18 mouse cellular contexts compared by ENCODE assay signal in genomic region chr5:37657741-37658140, GRCm38 (mm10). TPM values are rescaled to one million over a fixed set of nuclear protein-coding genes. Genes with fewer than 3 reads are reported as not detected.
DNase-seq lines count a peak whose midpoint lies in the region.
"Had no signal": no experiment of that assay in that cellular context is flagged by ENCODE, and none has a peak within 500 bp of the region (broad histone marks: within the 10 kb centered on the region; RNA-seq: fewer than 3 reads in every experiment).

No protein-coding gene starts in this region.

- intact Hi-C loops in gastrocnemius, postnatal 36 days (cut with DNase I) = no loop called here

- peak; percentile 20 to 36 for DNase-seq in layer of hippocampus, adult 18-20 months (ENCODE audit: low spot score in 2 of 2)
- DNase-seq in layer of hippocampus, postnatal 10 days (ENCODE audit: low spot score in 2 of 2) = no peak
- DNase-seq in frontal cortex, adult 2 months (ENCODE audit: extremely low spot score in 1 of 2, low spot score in 1 of 2) = peak; percentile 55 to 56
- DNase-seq in layer of hippocampus, adult 9-11 months = peak; percentile 40
- peak; percentile 21 to 49 for DNase-seq in right cerebral cortex, postnatal 36 days (ENCODE audit: low spot score in 2 of 2)
- DNase-seq in gastrocnemius, postnatal 36 days = no peak
- DNase-seq in thymus, postnatal 25 days = no peak
- DNase-seq: adrenal gland, postnatal 36 days; cerebellum, adult 11 months; cerebellum, postnatal 10 days; heart, adult 18-20 months; heart, postnatal 14 days; kidney, postnatal 36 days; liver, embryonic 13.5 days; lung, adult 2 months; lung, postnatal 14 days; midbrain, embryonic 14.5 days had no signal

RNA-seq across cellular contexts. Expression of gene Stk32b, which starts 59.2 kb away (rescaled TPM):
- 1 to 10 TPM; 5.0 to 6.9 TPM for total RNA-seq in layer of hippocampus, adult 18-20 months (2021)
- total RNA-seq in layer of hippocampus, postnatal 10 days (2021) = 10 to 100 TPM in 1 of 2 experiments, 1 to 10 TPM in 1; 8.0 to 10.7 TPM
- 1.8 TPM in 2 replicates for polyA plus RNA-seq in frontal cortex, adult 2 months (2012; rRNA removed)
- not detected for total RNA-seq in gastrocnemius, postnatal 36 days (2021)
- total RNA-seq: megakaryocyte, adult 5-6 weeks had no signal

Comparison
In these comparisons a context has a peak if more than half of its experiments do, and no peak if none do; other contexts are left out.
1. DNase-seq: peak in layer of hippocampus, adult 18-20 months (2 of 2), frontal cortex, adult 2 months (2 of 2), layer of hippocampus, adult 9-11 months (single experiment) and right cerebral cortex, postnatal 36 days (2 of 2); none in layer of hippocampus, postnatal 10 days (0 of 2), gastrocnemius, postnatal 36 days (0 of 2) and thymus, postnatal 25 days (single experiment).
2. RNA of gene Stk32b, which starts 59.2 kb away (total RNA-seq): 8.0 to 10.7 TPM in layer of hippocampus, postnatal 10 days and 5.0 to 6.9 TPM in layer of hippocampus, adult 18-20 months; not detected in gastrocnemius, postnatal 36 days; every median in the first group is over 4 times any median in the second.